ENCODE assay signal across 25 mouse cellular contexts in genomic region chr2:103934670-103935069, GRCm38 (mm10). TPM values are rescaled to one million over a fixed set of nuclear protein-coding genes. Genes with fewer than 3 reads are reported as not detected.
DNase-seq lines count a peak whose midpoint lies in the region; ATAC-seq and TF ChIP-seq lines count a peak whose summit lies in the region.
"Had no signal": no experiment of that assay in that cellular context is flagged by ENCODE, and none has a peak within 500 bp of the region (broad histone marks: within the 10 kb centered on the region; RNA-seq: fewer than 3 reads in every experiment).

No protein-coding gene starts in this region.

- 67% methylated on average over 3 of the region's 3 CpGs for WGBS in liver, embryonic 12.5 days (ENCODE audit: insufficient replicate concordance)
- WGBS in liver, embryonic 11.5 days: 75% methylated on average over 3 of the region's 3 CpGs
- WGBS in liver, embryonic 16.5 days (ENCODE audit: insufficient replicate concordance): 52% methylated on average over 3 of the region's 3 CpGs
- WGBS in intestine, postnatal 0 days: 59% methylated on average over 3 of the region's 3 CpGs

- no peaks in the 10 kb centered on the region for H3K27me3 ChIP-seq in liver, embryonic 12.5 days (replicated peaks)
- no peaks in the 10 kb centered on the region for H3K27me3 ChIP-seq in liver, embryonic 11.5 days (replicated peaks; ENCODE audit: control insufficient read depth, insufficient read depth, low read length)
- H3K27me3 ChIP-seq in liver, embryonic 16.5 days (ENCODE audit: control insufficient read depth, insufficient read depth, low read depth, low read length): no peaks in the 10 kb centered on the region
- H3K27me3 ChIP-seq in intestine, postnatal 0 days (replicated peaks; ENCODE audit: control insufficient read depth, insufficient read depth, low read length): no peaks in the 10 kb centered on the region
- H3K27me3 ChIP-seq: CH12.LX; forebrain, embryonic 13.5 days; hindbrain, embryonic 13.5 days had no signal

- peaks cover 48% of the 10 kb centered on the region for H3K4me1 ChIP-seq in liver, embryonic 12.5 days
- peaks cover 11% of the 10 kb centered on the region for H3K4me1 ChIP-seq in liver, embryonic 11.5 days (replicated peaks; ENCODE audit: control insufficient read depth, insufficient read depth, low read length)
- peaks cover 23% of the 10 kb centered on the region for H3K4me1 ChIP-seq in liver, embryonic 16.5 days (ENCODE audit: control insufficient read depth, low read depth, low read length)
- H3K4me1 ChIP-seq in intestine, postnatal 0 days (replicated peaks; ENCODE audit: control insufficient read depth, insufficient read depth, low read length): no peaks in the 10 kb centered on the region

- no peak for TF ChIP-seq CTCF in intestine, postnatal 0 days (IDR thresholded peaks at IDR 0.05; ENCODE audit: low read depth)

- H3K4me3 ChIP-seq in liver, embryonic 12.5 days: no peak overlapping the region
- no peak overlapping the region for H3K4me3 ChIP-seq in liver, embryonic 11.5 days (ENCODE audit: low read depth, low read length)
- H3K4me3 ChIP-seq in liver, embryonic 16.5 days (ENCODE audit: low read depth, low read length): no peak overlapping the region
- H3K4me3 ChIP-seq in intestine, postnatal 0 days (ENCODE audit: low read depth, low read length): no peak overlapping the region
- H3K4me3 ChIP-seq: forebrain, embryonic 10.5 days; forebrain, embryonic 13.5 days; gastrocnemius, adult 2 months; hindbrain, embryonic 10.5 days; hindbrain, embryonic 13.5 days had no signal

- H3K9me3 ChIP-seq in liver, embryonic 12.5 days (replicated peaks): no peaks in the 10 kb centered on the region
- no peaks in the 10 kb centered on the region for H3K9me3 ChIP-seq in liver, embryonic 11.5 days (ENCODE audit: control insufficient read depth, low read length)
- no peaks in the 10 kb centered on the region for H3K9me3 ChIP-seq in liver, embryonic 16.5 days (replicated peaks; ENCODE audit: control insufficient read depth, low read length)
- H3K9me3 ChIP-seq in intestine, postnatal 0 days (ENCODE audit: control insufficient read depth): no peaks in the 10 kb centered on the region
- H3K9me3 ChIP-seq: forebrain, embryonic 10.5 days; forebrain, embryonic 13.5 days; G1E; hindbrain, embryonic 10.5 days; hindbrain, embryonic 13.5 days had no signal

- no peak for ATAC-seq in liver, embryonic 12.5 days
- no peak for ATAC-seq in liver, embryonic 11.5 days (replicated peaks; ENCODE audit: low FRiP score)
- peak; percentile 43 for ATAC-seq in common myeloid progenitor, adult 5-6 weeks (replicated peaks; ENCODE audit: low read depth, poor library complexity, severe bottlenecking)
- ATAC-seq in liver, embryonic 16.5 days (ENCODE audit: low read depth): no peak
- ATAC-seq in intestine, postnatal 0 days: no peak
- ATAC-seq: forebrain, embryonic 13.5 days; forebrain, postnatal 0 days; hindbrain, embryonic 16.5 days had no signal

- no peaks in the 10 kb centered on the region for H3K36me3 ChIP-seq in liver, embryonic 12.5 days
- H3K36me3 ChIP-seq in liver, embryonic 11.5 days (ENCODE audit: control insufficient read depth, insufficient read depth, low read length): no peaks in the 10 kb centered on the region
- H3K36me3 ChIP-seq in liver, embryonic 16.5 days (ENCODE audit: control insufficient read depth, insufficient read depth): no peaks in the 10 kb centered on the region
- no peaks in the 10 kb centered on the region for H3K36me3 ChIP-seq in intestine, postnatal 0 days (ENCODE audit: control insufficient read depth, insufficient read depth)
- H3K36me3 ChIP-seq: forebrain, embryonic 10.5 days; G1E; hindbrain, embryonic 10.5 days; hindbrain, embryonic 13.5 days had no signal

- no peak overlapping the region for H3K9ac ChIP-seq in liver, embryonic 12.5 days
- H3K9ac ChIP-seq in liver, embryonic 11.5 days (ENCODE audit: low read depth, low read length): no peak overlapping the region
- no peak overlapping the region for H3K9ac ChIP-seq in liver, embryonic 16.5 days (ENCODE audit: low read depth, low read length)
- H3K9ac ChIP-seq in intestine, postnatal 0 days (ENCODE audit: low read depth, low read length): no peak overlapping the region
- H3K9ac ChIP-seq: forebrain, embryonic 13.5 days; forebrain, postnatal 0 days; hindbrain, embryonic 13.5 days had no signal

- intact Hi-C loops in gastrocnemius, postnatal 14 days (cut with DNase I; ENCODE audit: low total_unique reads): no loop called here

- DNase-seq in liver, embryonic 11.5 days (ENCODE audit: low spot score): no peak
- peak; percentile 82 for DNase-seq in 416B (ENCODE audit: low read depth)
- no peak for DNase-seq in gastrocnemius, postnatal 14 days
- DNase-seq in layer of hippocampus, adult 11-12 months (ENCODE audit: low spot score): no peak
- DNase-seq: adrenal gland, adult 2 months; adrenal gland, postnatal 14 days; cerebellum, adult 11-12 months; cerebellum, adult 8-10 months; cerebellum, postnatal 10 days; cerebellum, postnatal 36 days; forebrain, postnatal 0 days; gastrocnemius, adult 2 months; gastrocnemius, postnatal 25 days had no signal

- peak overlapping the region; percentile 27; the same call in 1 of the 2 replicates for H3K27ac ChIP-seq in liver, embryonic 12.5 days
- H3K27ac ChIP-seq in liver, embryonic 11.5 days (ENCODE audit: low read depth, low read length): no peak overlapping the region
- H3K27ac ChIP-seq in liver, embryonic 16.5 days (ENCODE audit: low read length): peak overlapping the region; percentile 20; the same call in 1 of the 2 replicates
- no peak overlapping the region for H3K27ac ChIP-seq in intestine, postnatal 0 days (ENCODE audit: low read depth, low read length)
- H3K27ac ChIP-seq: forebrain, embryonic 10.5 days; forebrain, embryonic 13.5 days; gastrocnemius, adult 2 months; hindbrain, embryonic 10.5 days; hindbrain, embryonic 13.5 days had no signal

- H3K4me2 ChIP-seq in liver, embryonic 12.5 days: no peak overlapping the region
- H3K4me2 ChIP-seq in liver, embryonic 11.5 days: no peak overlapping the region
- no peak overlapping the region for H3K4me2 ChIP-seq in liver, embryonic 16.5 days (ENCODE audit: low read depth, low read length)
- H3K4me2 ChIP-seq in intestine, postnatal 0 days (replicated peaks; ENCODE audit: low read depth): no peak overlapping the region
- H3K4me2 ChIP-seq: forebrain, embryonic 13.5 days; heart, embryonic 11.5 days; hindbrain, embryonic 13.5 days had no signal

RNA-seq across cellular contexts. Expression of gene Lmo2, which starts 23.1 kb away (rescaled TPM):
- 188 and 194 TPM in 2 replicates for polyA plus RNA-seq in liver, embryonic 12.5 days (2016; fragmentation: Nextera tagmentation; extraction: Ambion mirVana)
- polyA plus RNA-seq in liver, embryonic 11.5 days (2014; fragmentation: Nextera tagmentation; extraction: Ambion mirVana): 185 and 191 TPM in 2 replicates
- 380 and 387 TPM in 2 replicates for total RNA-seq in common myeloid progenitor, adult 5-6 weeks (2017)
- 126 and 128 TPM in 2 replicates for polyA plus RNA-seq in liver, embryonic 16.5 days (2015; fragmentation: Nextera tagmentation; extraction: Ambion mirVana)
- total RNA-seq in gastrocnemius, postnatal 14 days (2021): 1 to 10 TPM; 7.0 to 9.1 TPM
- 11.1 and 12.9 TPM in 2 replicates for polyA plus RNA-seq in intestine, postnatal 0 days (2015; fragmentation: Nextera tagmentation; extraction: Ambion mirVana)

Comparison
In these comparisons a context has a peak if more than half of its experiments do, and no peak if none do; other contexts are left out.
1. H3K27ac ChIP-seq: peak in liver, embryonic 12.5 days (single experiment) and liver, embryonic 16.5 days (single experiment); none in liver, embryonic 11.5 days (single experiment) and intestine, postnatal 0 days (single experiment).